Mouse (Mus musculus) small intestine, adult 2 months (tissue): ENCODE measurements around the gene Edem1.

Experiments
- CTCF ChIP-seq: fragments of 200-500 bp; IDR thresholded peaks from 2 replicates; pipeline ENCODE4 v1.5.1; 2012; ENCODE audit warnings: low read depth, mild to moderate bottlenecking, control low read depth, inconsistent platforms, low read length, moderate library complexity, mixed read lengths; ENCODE audit not compliant: insufficient replicate concordance, insufficient read length; ENCODE audit errors: extremely low read depth
- POLR2A ChIP-seq: fragments of 200-500 bp; IDR thresholded peaks from 2 replicates; pipeline ENCODE4 v1.6.1; 2012; ENCODE audit warnings: low read depth, mild to moderate bottlenecking, control low read depth, inconsistent platforms, low read length, moderate library complexity

GRCm38 (mm10) chr6:108844093-108844492 is 15.7 kb downstream of the Edem1 start:
- TF ChIP-seq CTCF (no peak), POLR2A (no peak)
